Mouse (Mus musculus) midbrain, postnatal 0 days (tissue): ENCODE measurements at regions not wholly inside any gene's neighbourhood (a gene's known extent, or its start where the extent isn't known, plus 50 kb on each side); places are given as distances from the start of the nearest gene placed in this dataset.

Source experiments
- ATAC-seq: fragments of 200-750 bp; cut with Nextera tagmentation; 2 replicates; pipeline ENCODE4 v1.8.0; 2017; ENCODE audit warnings: moderate number of reproducible peaks, mild to moderate bottlenecking, moderate TSS enrichment, moderate library complexity; ENCODE audit not compliant: low FRiP score
- DNase-seq: peaks from one replicate; pipeline ENCODE4 v3.0.0-alpha.2; 2015; ENCODE audit warnings: low spot score
- H3K27ac ChIP-seq: fragments of 300-500 bp; sonication (generic); 2 replicates; pipeline ENCODE4 v1.5.1; 2014; ENCODE audit warnings: low read depth, mild to moderate bottlenecking, low read length, mixed read lengths
- H3K27me3 ChIP-seq: fragments of 300-500 bp; sonication (generic); 2 replicates; pipeline ENCODE4 v1.6.1; 2014; ENCODE audit warnings: low read length, control low read depth, mixed read lengths; ENCODE audit not compliant: insufficient read depth
- H3K36me3 ChIP-seq: fragments of 300-500 bp; sonication (generic); 2 replicates; pipeline ENCODE4 v1.6.1; 2014; ENCODE audit warnings: low read length, control low read depth, mixed read lengths; ENCODE audit not compliant: insufficient read depth
- H3K4me1 ChIP-seq: fragments of 300-500 bp; sonication (generic); 2 replicates; pipeline ENCODE4 v1.6.1; 2014; ENCODE audit warnings: mild to moderate bottlenecking, control low read depth, antibody characterized with exemption, low read length, mixed read lengths; ENCODE audit not compliant: insufficient read depth
- H3K4me2 ChIP-seq: fragments of 300-500 bp; sonication (generic); 2 replicates; pipeline ENCODE4 v1.6.1; 2014; ENCODE audit warnings: low read depth, mild to moderate bottlenecking, low read length, mixed read lengths; ENCODE audit not compliant: poor library complexity, severe bottlenecking
- H3K4me3 ChIP-seq: fragments of 300-500 bp; sonication (generic); 2 replicates; pipeline ENCODE4 v1.5.1; 2014; ENCODE audit warnings: low read depth, mild to moderate bottlenecking, low read length, moderate library complexity
- H3K9ac ChIP-seq: fragments of 300-500 bp; sonication (generic); replicated peaks from 2 replicates; pipeline ENCODE4 v1.6.1; 2014; ENCODE audit warnings: mild to moderate bottlenecking, low read length, moderate library complexity, mixed read lengths; ENCODE audit not compliant: poor library complexity, severe bottlenecking
- H3K9me3 ChIP-seq: fragments of 300-500 bp; sonication (generic); 2 replicates; pipeline ENCODE4 v1.6.1; 2016; ENCODE audit warnings: low read length, control low read depth
- CTCF ChIP-seq: IDR thresholded peaks from 2 replicates; pipeline ENCODE4 v1.5.1; 2016; ENCODE audit warnings: antibody characterized with exemption, mild to moderate bottlenecking
- WGBS: fragments of 180-500 bp; shearing (Covaris S2); extraction: QIAGEN DNeasy Blood & Tissue Kit; methylation state at CpG from one replicate; pipeline ENCODE4 v1.1.7; 2014; 5-methylcytosine and 5-hydroxymethylcytosine counted together

DNA sequence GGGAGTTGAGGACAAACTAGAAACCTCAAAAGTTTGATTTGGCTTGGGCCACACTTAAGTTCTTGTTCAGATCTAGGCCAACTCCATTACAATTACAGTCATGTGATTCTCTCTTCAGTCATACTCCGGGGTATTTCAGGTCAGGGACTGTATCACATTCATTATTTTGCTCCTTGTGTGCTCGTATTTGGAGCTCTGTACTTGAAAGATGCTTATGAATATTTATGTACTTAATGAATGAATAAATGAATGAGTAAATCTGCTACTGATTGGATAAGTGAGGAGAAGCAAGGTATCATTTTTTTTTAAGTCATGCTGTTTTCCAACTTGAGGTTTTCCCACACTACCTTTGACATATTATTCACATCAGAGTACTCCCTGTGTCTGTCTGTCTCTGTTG lies 69.4 kb upstream of the Hs3st1 start:
- H3K4me2 ChIP-seq, result no peak overlapping the region
- H3K9ac ChIP-seq, result no peak overlapping the region
- no peak for TF ChIP-seq CTCF
- H3K4me3 ChIP-seq, result no peak overlapping the region
- DNase-seq (no peak), ATAC-seq (no peak)
- no peaks in the 10 kb centered on the region for H3K4me1 ChIP-seq
- WGBS, result 51% methylated on average over 2 of the region's 2 CpGs
- no peaks in the 10 kb centered on the region for H3K36me3 ChIP-seq
- no peak overlapping the region for H3K27ac ChIP-seq
- H3K9me3 ChIP-seq, result no peaks in the 10 kb centered on the region
- no peaks in the 10 kb centered on the region for H3K27me3 ChIP-seq

DNA sequence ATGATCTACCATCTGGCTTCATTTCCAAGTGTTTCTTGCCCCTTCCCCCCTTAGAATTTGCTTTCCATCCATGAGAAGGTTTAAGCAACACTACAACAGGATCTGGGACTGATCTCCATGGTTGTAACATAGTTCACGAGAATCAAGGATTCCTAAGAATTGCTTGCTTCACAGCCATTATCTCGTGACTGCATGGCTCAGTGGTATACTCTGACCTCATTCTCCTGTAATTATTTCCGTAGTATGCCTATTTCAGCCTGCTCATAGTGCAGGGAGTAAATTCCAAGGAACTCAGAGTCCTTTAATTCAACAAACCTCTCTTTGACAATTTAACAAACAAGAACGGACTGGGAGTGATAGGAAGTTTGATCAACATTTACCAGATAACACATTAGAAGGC lies 51.4 kb upstream of the Hs3st1 start:
- Histone ChIP-seq H3K9ac (no peak overlapping the region), H3K4me1 (no peaks in the 10 kb centered on the region), H3K36me3 (no peaks in the 10 kb centered on the region), H3K4me2 (no peak overlapping the region), H3K27me3 (no peaks in the 10 kb centered on the region), H3K27ac (no peak overlapping the region), H3K4me3 (no peak overlapping the region), H3K9me3 (no peaks in the 10 kb centered on the region)
- 83% methylated on average over 4 of the region's 4 CpGs for whole genome bisulfite sequencing
- TF ChIP-seq CTCF, result no peak
- DNase-seq, result no peak
- no peak for ATAC-seq
